ENCODE assay signal across 15 mouse cellular contexts in the genomic region with DNA sequence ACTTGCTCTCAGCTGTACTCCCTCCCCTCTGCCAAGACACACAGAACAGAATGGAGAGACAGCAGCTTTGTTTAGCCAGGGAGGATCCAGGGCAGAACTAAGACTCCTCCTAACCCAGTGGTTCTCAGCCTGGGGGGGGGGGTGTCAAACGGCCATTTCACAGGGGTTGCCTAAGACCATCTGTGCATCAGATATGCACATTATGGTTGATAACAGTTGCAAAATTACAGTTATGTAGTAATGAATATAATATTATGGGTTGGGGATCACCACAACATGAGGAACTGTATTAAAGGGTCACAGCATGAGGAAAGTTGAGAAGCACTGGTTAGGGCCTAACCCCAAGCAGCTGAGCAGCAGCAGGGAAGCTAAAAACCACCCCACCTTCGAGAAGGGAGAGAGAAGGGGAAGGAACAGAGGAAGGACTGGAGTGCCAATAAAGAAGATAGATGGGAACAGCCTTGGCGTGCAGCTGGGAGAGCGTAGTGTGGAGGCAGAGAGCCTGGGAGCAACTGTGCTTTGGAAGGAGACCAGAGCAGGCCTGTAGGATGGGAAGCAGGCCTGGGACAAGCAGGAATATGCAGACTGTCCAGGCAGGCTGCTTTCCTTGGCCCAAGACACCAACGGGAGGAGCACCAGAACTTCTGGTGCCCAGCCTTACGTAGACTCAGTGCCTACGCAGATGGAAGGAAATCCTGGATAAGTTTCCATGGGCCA. TPM values are rescaled to one million over a fixed set of nuclear protein-coding genes. Genes with fewer than 3 reads are reported as not detected.
DNase-seq lines count a peak whose midpoint lies in the region; ATAC-seq and TF ChIP-seq lines count a peak whose summit lies in the region.
"Had no signal": no experiment of that assay in that cellular context is flagged by ENCODE, and none has a peak within 500 bp of the region (broad histone marks: within the 10 kb centered on the region; RNA-seq: fewer than 3 reads in every experiment).

No protein-coding gene starts in this region.

- no peak for TF ChIP-seq CTCF in stomach, postnatal 0 days (IDR thresholded peaks at IDR 0.05; ENCODE audit: low read depth)

- TF ChIP-seq POLR2A in myocyte (IDR thresholded peaks at IDR 0.05; ENCODE audit: insufficient read length, low read depth), result no peak

- DNase-seq in hindbrain, embryonic 10.5 days (ENCODE audit: low spot score), result no peak
- no peak for DNase-seq in stomach, postnatal 0 days (ENCODE audit: low spot score)
- peak; percentile 84 for DNase-seq in gonadal fat pad, adult 2 months (ENCODE audit: low read depth)
- DNase-seq in lung, postnatal 4 days, result no peak
- DNase-seq in right cerebral cortex, postnatal 25 days, result no peak
- DNase-seq: adrenal gland, postnatal 36 days; cerebellum, adult 8-10 months; thymus, postnatal 4 days had no signal

- no peaks in the 10 kb centered on the region for H3K79me2 ChIP-seq in myocyte (ENCODE audit: control insufficient read depth, insufficient read depth)

- no peaks in the 10 kb centered on the region; the same call in 1 of the 2 replicates for H3K4me1 ChIP-seq in hindbrain, embryonic 16.5 days (ENCODE audit: control insufficient read depth, insufficient read depth, low read depth, low read length)
- 0 out of 2 replicates have a peak, but pooled peaks cover 4% of the 10 kb centered on the region for H3K4me1 ChIP-seq in hindbrain, embryonic 10.5 days (replicated peaks)
- H3K4me1 ChIP-seq in stomach, embryonic 16.5 days (ENCODE audit: control insufficient read depth, insufficient read depth, low read length), result no peaks in the 10 kb centered on the region
- H3K4me1 ChIP-seq in stomach, postnatal 0 days (replicated peaks; ENCODE audit: control insufficient read depth, insufficient read depth), result no peaks in the 10 kb centered on the region
- H3K4me1 ChIP-seq: limb, embryonic 13.5 days had no signal

- no peak overlapping the region for H3K27ac ChIP-seq in hindbrain, embryonic 16.5 days (ENCODE audit: low read depth, low read length)
- no peak overlapping the region for H3K27ac ChIP-seq in hindbrain, embryonic 10.5 days
- 0 out of 2 replicates have a peak overlapping the region, but pooled peaks have one; percentile 4 for H3K27ac ChIP-seq in stomach, embryonic 16.5 days (ENCODE audit: low read length)
- H3K27ac ChIP-seq in stomach, postnatal 0 days (replicated peaks), result no peak overlapping the region
- H3K27ac ChIP-seq: hindbrain, postnatal 0 days; layer of hippocampus, adult 2 months; limb, embryonic 13.5 days; macrophage had no signal

- no peak overlapping the region for H3K4me2 ChIP-seq in hindbrain, embryonic 16.5 days (ENCODE audit: low read length)
- no peak overlapping the region for H3K4me2 ChIP-seq in stomach, embryonic 16.5 days (ENCODE audit: low read depth, low read length)
- no peak overlapping the region for H3K4me2 ChIP-seq in stomach, postnatal 0 days (replicated peaks; ENCODE audit: low read depth)
- peak overlapping the region; percentile 18 for H3K4me2 ChIP-seq in myocyte (ENCODE audit: low read depth)
- H3K4me2 ChIP-seq: limb, embryonic 13.5 days had no signal

- no peaks in the 10 kb centered on the region for H3K36me3 ChIP-seq in hindbrain, embryonic 16.5 days (ENCODE audit: control insufficient read depth, insufficient read depth, low read length)
- H3K36me3 ChIP-seq in hindbrain, embryonic 10.5 days, result no peaks in the 10 kb centered on the region
- no peaks in the 10 kb centered on the region for H3K36me3 ChIP-seq in stomach, embryonic 16.5 days (ENCODE audit: control insufficient read depth, insufficient read depth, low read length)
- no peaks in the 10 kb centered on the region for H3K36me3 ChIP-seq in stomach, postnatal 0 days (ENCODE audit: control insufficient read depth, insufficient read depth, low read length)
- H3K36me3 ChIP-seq in myocyte (ENCODE audit: control insufficient read depth, insufficient read depth), result no peaks in the 10 kb centered on the region
- H3K36me3 ChIP-seq: limb, embryonic 13.5 days had no signal

- no peak for TF ChIP-seq EP300 in stomach, postnatal 0 days (optimal IDR thresholded peaks at IDR 0.05)

- no peaks in the 10 kb centered on the region for H3K27me3 ChIP-seq in hindbrain, embryonic 16.5 days (replicated peaks; ENCODE audit: control insufficient read depth, insufficient read depth, low read length)
- no peaks in the 10 kb centered on the region for H3K27me3 ChIP-seq in hindbrain, embryonic 10.5 days (ENCODE audit: insufficient read depth, poor library complexity, severe bottlenecking)
- H3K27me3 ChIP-seq in stomach, embryonic 16.5 days (ENCODE audit: control insufficient read depth, insufficient read depth, low read length), result no peaks in the 10 kb centered on the region
- no peaks in the 10 kb centered on the region for H3K27me3 ChIP-seq in stomach, postnatal 0 days (ENCODE audit: control insufficient read depth, insufficient read depth, low read length)
- H3K27me3 ChIP-seq in myocyte (ENCODE audit: control insufficient read depth, insufficient read depth, insufficient read length), result no peaks in the 10 kb centered on the region

- ATAC-seq in hindbrain, embryonic 16.5 days, result 0 out of 2 replicates have a peak, but pooled peaks have one; percentile 4
- 0 out of 2 replicates have a peak, but pooled peaks have one; percentile 14 for ATAC-seq in stomach, embryonic 16.5 days (ENCODE audit: insufficient read depth, low FRiP score)
- no peak for ATAC-seq in stomach, postnatal 0 days (ENCODE audit: low FRiP score, low TSS enrichment)
- ATAC-seq: hindbrain, postnatal 0 days had no signal

- 70% methylated on average over 7 of the region's 7 CpGs for WGBS in hindbrain, embryonic 16.5 days
- WGBS in hindbrain, embryonic 10.5 days, result 83% methylated on average over 7 of the region's 7 CpGs
- WGBS in stomach, embryonic 16.5 days, result 61% methylated on average over 7 of the region's 7 CpGs
- 62% methylated on average over 7 of the region's 7 CpGs for WGBS in stomach, postnatal 0 days

- H3K9ac ChIP-seq in hindbrain, embryonic 16.5 days (ENCODE audit: low read depth, low read length), result no peak overlapping the region
- no peak overlapping the region for H3K9ac ChIP-seq in stomach, embryonic 16.5 days (ENCODE audit: low read length)
- no peak overlapping the region for H3K9ac ChIP-seq in stomach, postnatal 0 days (ENCODE audit: low read length)
- H3K9ac ChIP-seq: limb, embryonic 13.5 days had no signal

- H3K4me3 ChIP-seq in hindbrain, embryonic 16.5 days (ENCODE audit: low read length), result no peak overlapping the region
- no peak overlapping the region for H3K4me3 ChIP-seq in hindbrain, embryonic 10.5 days
- no peak overlapping the region for H3K4me3 ChIP-seq in stomach, embryonic 16.5 days (replicated peaks; ENCODE audit: low read length)
- no peak overlapping the region for H3K4me3 ChIP-seq in stomach, postnatal 0 days (ENCODE audit: low read depth, low read length)
- H3K4me3 ChIP-seq in myocyte, result no peak overlapping the region
- H3K4me3 ChIP-seq: layer of hippocampus, adult 2 months; limb, embryonic 13.5 days had no signal

- H3ac ChIP-seq in myocyte (ENCODE audit: control insufficient read depth, insufficient read length), result no peak overlapping the region

- H3K9me3 ChIP-seq in hindbrain, embryonic 16.5 days (ENCODE audit: control insufficient read depth, low read length), result no peaks in the 10 kb centered on the region
- H3K9me3 ChIP-seq in hindbrain, embryonic 10.5 days, result no peaks in the 10 kb centered on the region
- no peaks in the 10 kb centered on the region for H3K9me3 ChIP-seq in stomach, embryonic 16.5 days (replicated peaks; ENCODE audit: control insufficient read depth, low read length)
- H3K9me3 ChIP-seq in stomach, postnatal 0 days (ENCODE audit: control insufficient read depth, low read length), result no peaks in the 10 kb centered on the region
- H3K9me3 ChIP-seq: limb, embryonic 13.5 days had no signal

TF ChIP-seq in myocyte, 11 proteins besides CTCF, POLR2A, EP300 and RAD21 (continues in another document):
- TF ChIP-seq TCF3 (IDR thresholded peaks at IDR 0.05; ENCODE audit: insufficient read length, low read depth) (no peak), MYOD1 (IDR thresholded peaks at IDR 0.05; ENCODE audit: control insufficient read depth in 1 of 3, insufficient read length in 2 of 3, low read depth in 2 of 3) (peak; percentile 31 to 83 (median 49))

RNA-seq across cellular contexts. Expression of gene Chst13, which starts 5.4 kb away (rescaled TPM):
- 0.19 and 0.24 TPM in 2 replicates for polyA plus RNA-seq in hindbrain, embryonic 16.5 days (2015; fragmentation: Nextera tagmentation; extraction: Ambion mirVana)
- polyA plus RNA-seq in hindbrain, embryonic 10.5 days (2016; fragmentation: Nextera tagmentation; extraction: Ambion mirVana), result not detected in 2 replicates
- polyA plus RNA-seq in stomach, embryonic 16.5 days (2015; fragmentation: Nextera tagmentation; extraction: Ambion mirVana), result 0.67 and 1.2 TPM in 2 replicates
- polyA plus RNA-seq in stomach, postnatal 0 days (2015; fragmentation: Nextera tagmentation; extraction: Ambion mirVana), result 0.40 and 0.87 TPM in 2 replicates
- 0.37 and 0.69 TPM in 2 replicates for polyA plus RNA-seq in gonadal fat pad, adult 2 months (2012; rRNA removed)
- polyA plus RNA-seq in myocyte (2012; fragmentation: generic; extraction: Trizol), result 3.9 TPM
- polyA plus RNA-seq: macrophage had no signal

RNA-seq across cellular contexts. Expression of gene Uroc1, which starts 13.5 kb away (rescaled TPM):
- 0.04 TPM in 1 of 2 replicates, not detected in the other for polyA plus RNA-seq in hindbrain, embryonic 16.5 days (2015; fragmentation: Nextera tagmentation; extraction: Ambion mirVana)
- polyA plus RNA-seq in hindbrain, embryonic 10.5 days (2016; fragmentation: Nextera tagmentation; extraction: Ambion mirVana), result not detected in 2 replicates
- polyA plus RNA-seq in stomach, embryonic 16.5 days (2015; fragmentation: Nextera tagmentation; extraction: Ambion mirVana), result 1.2 and 1.3 TPM in 2 replicates
- 0.16 and 0.33 TPM in 2 replicates for polyA plus RNA-seq in stomach, postnatal 0 days (2015; fragmentation: Nextera tagmentation; extraction: Ambion mirVana)
- 0.41 and 0.88 TPM in 2 replicates for polyA plus RNA-seq in gonadal fat pad, adult 2 months (2012; rRNA removed)
- not detected for polyA plus RNA-seq in myocyte (2012; fragmentation: generic; extraction: Trizol)
- polyA plus RNA-seq: macrophage had no signal

RNA-seq across cellular contexts. Expression of gene BC048671, which starts 18.6 kb away (rescaled TPM):
- not detected in 2 replicates for polyA plus RNA-seq in hindbrain, embryonic 16.5 days (2015; fragmentation: Nextera tagmentation; extraction: Ambion mirVana)
- not detected in 2 replicates for polyA plus RNA-seq in hindbrain, embryonic 10.5 days (2016; fragmentation: Nextera tagmentation; extraction: Ambion mirVana)
- polyA plus RNA-seq in stomach, embryonic 16.5 days (2015; fragmentation: Nextera tagmentation; extraction: Ambion mirVana), result not detected in 2 replicates
- 0.28 and 0.33 TPM in 2 replicates for polyA plus RNA-seq in stomach, postnatal 0 days (2015; fragmentation: Nextera tagmentation; extraction: Ambion mirVana)
- 0.92 and 1.3 TPM in 2 replicates for polyA plus RNA-seq in gonadal fat pad, adult 2 months (2012; rRNA removed)
- not detected for polyA plus RNA-seq in myocyte (2012; fragmentation: generic; extraction: Trizol)
- polyA plus RNA-seq: hindbrain, postnatal 0 days; limb, embryonic 13.5 days; macrophage had no signal

RNA-seq across cellular contexts. Expression of gene Zxdc, which starts 49.7 kb away (rescaled TPM):
- polyA plus RNA-seq in hindbrain, embryonic 16.5 days (2015; fragmentation: Nextera tagmentation; extraction: Ambion mirVana), result 7.7 and 9.7 TPM in 2 replicates
- polyA plus RNA-seq in hindbrain, embryonic 10.5 days (2016; fragmentation: Nextera tagmentation; extraction: Ambion mirVana), result 5.8 and 8.4 TPM in 2 replicates
- 4.5 and 4.7 TPM in 2 replicates for polyA plus RNA-seq in stomach, embryonic 16.5 days (2015; fragmentation: Nextera tagmentation; extraction: Ambion mirVana)
- 4.7 and 4.9 TPM in 2 replicates for polyA plus RNA-seq in stomach, postnatal 0 days (2015; fragmentation: Nextera tagmentation; extraction: Ambion mirVana)
- 15.2 and 19.9 TPM in 2 replicates for polyA plus RNA-seq in gonadal fat pad, adult 2 months (2012; rRNA removed)
- 7.6 TPM for polyA plus RNA-seq in myocyte (2012; fragmentation: generic; extraction: Trizol)
